Mouse (Mus musculus) testis, adult 2 months (tissue): ENCODE results near the gene Tnf. TPM values are rescaled to one million over a fixed set of nuclear protein-coding genes. Genes with fewer than 3 reads are reported as not detected.

Experiments used
- H3K27ac ChIP-seq: fragments of 200-500 bp; 2 replicates; pipeline ENCODE4 v1.5.1; 2012; ENCODE audit warnings: low read depth, low read length; ENCODE audit not compliant: control insufficient read depth, insufficient read depth
- H3K27me3 ChIP-seq: fragments of 200-500 bp; 2 replicates; pipeline ENCODE4 v1.6.1; 2012; ENCODE audit warnings: mild to moderate bottlenecking, low read length, moderate library complexity; ENCODE audit not compliant: control insufficient read depth, insufficient read depth
- H3K36me3 ChIP-seq: fragments of 200-500 bp; 2 replicates; pipeline ENCODE4 v1.6.1; 2012; ENCODE audit warnings: mild to moderate bottlenecking, low read length; ENCODE audit not compliant: control insufficient read depth, insufficient read depth
- H3K4me1 ChIP-seq: fragments of 200-500 bp; 2 replicates; pipeline ENCODE4 v1.6.1; 2012; ENCODE audit warnings: low read length; ENCODE audit not compliant: control insufficient read depth, insufficient read depth
- H3K4me3 ChIP-seq: fragments of 200-500 bp; 2 replicates; pipeline ENCODE4 v1.5.1; 2012; ENCODE audit warnings: low read depth, mild to moderate bottlenecking, low read length, moderate library complexity, mixed read lengths; ENCODE audit not compliant: control insufficient read depth
- CTCF ChIP-seq: fragments of 200-500 bp; IDR thresholded peaks from 2 replicates; pipeline ENCODE4 v1.5.1; 2012; ENCODE audit warnings: low read depth, mild to moderate bottlenecking, inconsistent platforms, low read length, moderate library complexity; ENCODE audit not compliant: control insufficient read depth, insufficient read depth, insufficient replicate concordance
- POLR2A ChIP-seq: fragments of 200-500 bp; IDR thresholded peaks from 2 replicates; pipeline ENCODE4 v1.6.1; 2012; ENCODE audit warnings: low read depth, mild to moderate bottlenecking, inconsistent platforms, low read length, moderate library complexity; ENCODE audit not compliant: control insufficient read depth
- polyA plus RNA-seq: library from polyadenylated mRNA; depleted of rRNA; stranded (reverse); fragments of >200 nt; gene quantifications from 2 replicates; pipeline ENCODE4 v1.2.3, GENCODE M21; 2012

The Tnf gene
- polyA plus RNA-seq, 1 experiment = 0.07 TPM

DNA sequence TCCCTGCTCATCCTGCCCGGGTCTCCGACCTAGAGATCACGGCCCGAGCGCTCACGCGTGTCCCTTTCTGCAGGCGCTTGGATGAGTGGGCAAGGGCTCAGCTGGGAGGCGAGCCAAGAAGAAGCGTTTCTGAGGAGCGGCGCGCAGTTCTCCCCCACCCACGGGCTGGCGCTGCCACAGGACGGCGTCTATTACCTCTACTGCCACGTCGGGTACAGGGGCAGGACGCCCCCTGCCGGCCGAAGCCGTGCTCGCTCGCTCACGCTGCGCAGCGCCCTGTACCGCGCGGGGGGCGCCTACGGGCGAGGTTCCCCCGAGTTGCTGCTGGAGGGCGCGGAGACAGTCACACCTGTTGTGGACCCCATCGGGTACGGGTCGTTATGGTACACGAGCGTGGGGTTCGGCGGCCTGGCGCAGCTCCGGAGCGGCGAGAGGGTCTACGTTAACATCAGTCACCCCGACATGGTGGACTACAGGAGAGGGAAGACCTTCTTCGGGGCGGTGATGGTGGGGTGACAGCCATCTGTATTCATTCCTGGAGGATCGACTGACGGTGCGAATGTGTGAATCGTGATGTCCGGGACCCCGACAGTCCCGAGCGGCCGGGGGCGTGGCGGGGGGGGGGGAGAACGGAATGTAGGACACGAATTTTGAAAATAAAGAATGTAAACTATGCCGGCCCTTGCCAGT, 6.0 kb downstream of the Tnf start:
- H3K4me3 ChIP-seq = peak overlapping the region; percentile 64
- no peaks in the 10 kb centered on the region for H3K36me3 ChIP-seq
- H3K4me1 ChIP-seq = peaks cover 13% of the 10 kb centered on the region
- no peaks in the 10 kb centered on the region for H3K27me3 ChIP-seq
- no peak overlapping the region for H3K27ac ChIP-seq
- no peak for TF ChIP-seq POLR2A
- peak; percentile 96 for TF ChIP-seq CTCF

DNA sequence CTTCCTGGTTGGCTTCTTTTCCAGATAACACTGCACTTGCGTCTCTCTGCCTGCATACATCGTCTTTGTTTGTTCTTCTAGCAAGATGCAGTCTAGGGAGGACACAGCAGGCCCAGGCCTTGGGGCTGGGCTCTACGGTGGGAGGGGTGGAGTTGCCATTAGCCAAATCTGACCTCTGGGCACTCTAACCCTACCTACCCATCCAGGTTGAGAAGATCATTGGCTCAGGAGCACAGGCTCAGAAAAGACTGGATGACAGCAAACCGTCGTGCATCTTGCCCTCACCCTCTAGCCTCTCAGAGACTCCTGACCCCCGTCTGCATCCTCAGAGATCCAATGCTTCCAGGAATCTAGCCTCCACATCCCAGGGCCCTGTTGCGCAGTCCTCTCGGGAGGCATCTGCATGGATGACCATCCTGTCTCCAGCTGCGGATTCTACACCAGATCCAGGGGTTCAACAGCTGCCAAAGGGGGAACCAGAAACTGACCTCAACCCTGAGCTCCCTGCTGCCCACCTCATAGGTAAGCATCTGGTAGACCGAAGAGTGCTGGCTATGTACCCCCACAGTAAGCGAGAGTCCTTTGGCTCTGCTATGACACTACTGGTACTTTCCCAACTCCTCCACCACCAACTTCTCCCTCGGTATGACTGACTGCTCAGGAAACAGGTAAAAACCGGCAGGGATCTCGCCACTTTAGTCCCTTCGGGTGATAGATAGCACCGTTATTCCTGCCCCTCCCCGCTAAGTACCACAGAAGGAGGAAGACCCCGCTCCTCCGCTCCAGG, 6.8 kb downstream of the Tnf start:
- H3K4me3 ChIP-seq = peak overlapping the region; percentile 64
- no peak for TF ChIP-seq POLR2A
- TF ChIP-seq CTCF = no peak
- no peak overlapping the region for H3K27ac ChIP-seq
- no peaks in the 10 kb centered on the region for H3K27me3 ChIP-seq
- H3K4me1 ChIP-seq = peaks cover 13% of the 10 kb centered on the region
- H3K36me3 ChIP-seq = no peaks in the 10 kb centered on the region

DNA sequence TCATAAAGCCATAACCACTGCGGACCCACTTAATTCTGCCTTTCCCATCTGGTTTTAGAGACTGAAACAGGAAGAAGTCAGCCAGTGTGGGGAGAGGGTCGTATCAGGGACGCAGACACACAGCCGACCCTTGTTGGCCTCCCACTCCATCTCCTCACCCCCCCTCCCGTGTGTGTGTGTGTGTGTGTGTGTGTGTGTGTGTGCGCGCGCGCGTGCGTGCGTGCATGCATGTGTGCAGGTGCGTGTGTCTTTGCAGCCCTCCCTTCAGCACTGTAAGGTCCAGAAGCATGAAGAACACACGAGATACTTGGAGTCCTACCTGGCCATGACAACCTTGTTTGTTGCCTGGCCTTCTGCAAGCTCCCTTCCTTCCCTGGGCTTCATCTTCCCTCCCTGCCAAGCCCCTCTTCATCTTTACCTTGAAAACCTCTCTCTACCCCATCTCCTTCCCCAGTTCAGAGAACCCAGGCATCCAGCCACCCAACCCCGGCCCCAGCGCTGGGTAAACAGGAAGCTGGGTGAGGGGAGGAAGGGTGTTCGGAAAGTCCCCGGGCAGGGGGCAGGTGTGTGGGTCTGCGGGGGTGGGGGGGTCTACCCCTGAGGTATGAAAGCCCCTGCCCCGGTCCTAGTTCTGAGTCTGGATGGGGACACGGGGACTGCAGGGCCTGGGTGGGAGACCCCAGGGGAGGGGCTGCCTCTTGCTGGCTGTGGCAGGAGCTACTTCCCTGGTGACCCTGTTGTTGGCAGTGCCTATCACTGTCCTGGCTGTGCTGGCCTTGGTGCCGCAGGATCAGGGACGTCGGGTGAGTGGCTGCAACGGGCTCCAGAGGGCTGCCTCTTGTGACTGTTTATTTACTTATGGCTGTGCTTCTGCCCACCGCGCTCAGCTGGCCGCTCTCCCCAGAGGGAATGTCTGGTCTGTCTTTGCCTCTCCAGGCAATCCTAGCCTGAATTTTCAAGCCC, 7.6 kb downstream of the Tnf start, which contains the start of gene Ltb:
TSS of gene Ltb (plus strand) at position 559 of the 963 bp plus-strand sequence.
- TF ChIP-seq CTCF = no peak
- TF ChIP-seq POLR2A = no peak
- no peaks in the 10 kb centered on the region for H3K27me3 ChIP-seq
- peaks cover 13% of the 10 kb centered on the region for H3K4me1 ChIP-seq
- no peak within 1 kb of the TSS; the same call in 1 of the 2 replicates for H3K4me3 ChIP-seq
- no peak within 1 kb of the TSS for H3K27ac ChIP-seq
- H3K36me3 ChIP-seq = no peaks in the 10 kb centered on the region

DNA sequence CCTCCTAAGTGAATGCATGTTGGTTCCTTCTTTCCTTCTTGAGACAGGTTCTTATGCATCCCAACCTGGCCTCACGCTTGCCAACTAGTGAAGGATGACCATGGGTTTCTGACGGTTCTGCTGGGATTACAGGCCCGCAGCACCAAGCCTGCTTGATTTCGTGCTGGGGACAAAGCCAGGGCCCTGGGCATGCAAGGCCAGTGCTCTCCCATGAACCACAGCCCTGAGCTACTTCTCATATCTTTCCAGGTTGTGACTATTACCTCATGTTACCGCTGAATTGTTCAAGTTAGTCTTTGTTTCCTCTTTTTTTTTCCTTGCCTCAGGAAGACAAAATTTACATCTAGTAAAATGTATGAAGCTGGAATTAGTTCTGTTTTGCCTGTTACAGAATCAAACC, 8.9 kb downstream of the Tnf start:
- Histone ChIP-seq H3K4me1 (peaks cover 13% of the 10 kb centered on the region), H3K36me3 (no peaks in the 10 kb centered on the region), H3K27me3 (no peaks in the 10 kb centered on the region), H3K4me3 (no peak overlapping the region), H3K27ac (no peak overlapping the region)
- TF ChIP-seq POLR2A (no peak), CTCF (no peak)

DNA sequence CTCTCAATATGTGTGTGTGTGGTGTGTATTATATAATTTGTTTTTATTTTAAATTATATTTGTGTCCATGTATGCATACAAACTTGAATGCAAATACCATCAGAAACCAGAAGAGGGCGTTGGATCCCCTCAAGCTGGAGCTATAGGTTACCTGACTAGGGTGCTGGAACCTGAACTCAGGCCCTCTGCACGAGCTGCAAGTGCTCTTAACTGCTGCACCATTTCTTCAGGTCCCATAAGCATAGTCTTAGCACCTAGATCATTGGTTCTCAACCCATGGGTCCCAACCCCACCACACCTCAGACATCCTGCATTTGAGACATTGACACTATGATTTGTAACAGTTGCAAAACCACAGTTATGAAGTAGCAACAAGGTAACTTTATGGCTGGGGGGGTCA, 10.1 kb downstream of the Tnf start:
- no peak overlapping the region for H3K27ac ChIP-seq
- H3K27me3 ChIP-seq = no peaks in the 10 kb centered on the region
- TF ChIP-seq POLR2A (no peak), CTCF (no peak)
- no peak overlapping the region for H3K4me3 ChIP-seq
- H3K36me3 ChIP-seq = no peaks in the 10 kb centered on the region
- peaks cover 14% of the 10 kb centered on the region for H3K4me1 ChIP-seq

DNA sequence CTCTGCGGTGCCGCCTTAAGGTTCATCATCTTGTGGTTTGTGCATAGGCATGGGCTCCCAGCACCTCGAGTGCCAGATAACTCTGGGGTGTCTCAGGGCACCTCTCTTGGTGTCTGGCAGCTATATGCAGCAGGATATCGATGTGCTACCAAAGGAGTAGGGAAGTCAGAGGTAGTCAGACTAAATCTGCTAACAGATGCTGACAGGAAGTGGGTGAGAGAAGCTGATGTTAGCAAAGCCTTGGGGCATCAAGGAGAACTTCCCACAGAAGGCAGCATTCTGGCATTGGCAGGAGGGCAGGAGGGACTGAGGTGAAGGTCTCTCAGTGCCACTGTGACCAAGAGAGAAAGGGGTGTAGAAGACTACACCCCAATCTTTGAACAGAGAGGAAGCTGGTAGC, 11.7 kb downstream of the Tnf start:
- Histone ChIP-seq H3K4me3 (no peak overlapping the region), H3K27me3 (no peaks in the 10 kb centered on the region), H3K27ac (no peak overlapping the region), H3K36me3 (no peaks in the 10 kb centered on the region), H3K4me1 (peaks cover 13% of the 10 kb centered on the region)
- TF ChIP-seq POLR2A = no peak
- TF ChIP-seq CTCF = no peak

DNA sequence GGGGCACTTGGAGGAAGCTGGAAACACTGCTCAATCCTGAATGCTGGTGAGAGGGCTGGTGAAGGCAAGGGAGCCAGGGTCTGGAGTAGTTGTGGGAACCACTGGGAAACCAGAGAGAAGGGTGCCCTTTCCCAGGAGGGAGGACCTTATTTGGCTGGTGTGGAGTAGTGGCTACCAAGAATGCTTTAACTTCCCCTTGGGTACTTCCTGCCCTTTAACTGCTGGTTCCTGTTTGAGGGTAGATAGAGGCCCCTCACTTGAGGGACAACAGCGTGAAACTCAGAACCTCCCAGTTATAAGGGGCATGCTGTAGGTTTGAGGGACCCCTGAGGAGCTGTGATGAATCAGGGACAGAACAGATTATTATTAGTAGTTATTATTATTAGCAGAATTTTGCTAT, 12.6 kb downstream of the Tnf start:
- TF ChIP-seq CTCF (no peak), POLR2A (no peak)
- Histone ChIP-seq H3K4me1 (peaks cover 10% of the 10 kb centered on the region), H3K36me3 (no peaks in the 10 kb centered on the region), H3K27ac (no peak overlapping the region), H3K4me3 (no peak overlapping the region), H3K27me3 (no peaks in the 10 kb centered on the region)
